Mouse (Mus musculus): ENCODE measurements at regions not wholly inside any gene's neighbourhood (a gene's known extent, or its start where the extent isn't known, plus 50 kb on each side); places are given as distances from the start of the nearest gene placed in this dataset.

- Histone ChIP-seq H3K9ac (no peak overlapping the region), H3K36me3 (no peaks in the 10 kb centered on the region)
- WGBS = 73% methylated on average over 7 of the region's 7 CpGs
Measured at GRCm38 (mm10) chr8:50387189-50387588, 1543.4 kb upstream of the Tenm3 start.

GRCm38 (mm10) chr8:50383697-50384096 is 1539.9 kb upstream of the Tenm3 start:
- ATAC-seq (ENCODE audit: insufficient number of reproducible peaks, insufficient read depth, low FRiP score, low TSS enrichment) = no peak
- 80% methylated on average over 2 of the region's 2 CpGs for WGBS
- H3K36me3 ChIP-seq = no peaks in the 10 kb centered on the region

More at GRCm38 (mm10) chr8:50387189-50387588, 1543.4 kb upstream of the Tenm3 start:
- Histone ChIP-seq H3K27me3 (no peaks in the 10 kb centered on the region), H3K4me3 (no peak overlapping the region), H3K4me2 (replicated peaks) (no peak overlapping the region), H3K27ac (no peak overlapping the region), H3K4me1 (no peaks in the 10 kb centered on the region), H3K9me3 (no peaks in the 10 kb centered on the region)
- ATAC-seq (ENCODE audit: insufficient number of reproducible peaks, insufficient read depth, low FRiP score, low TSS enrichment) = no peak

GRCm38 (mm10) chr8:50379745-50380144 is 1536.0 kb upstream of the Tenm3 start:
- Histone ChIP-seq H3K27ac (0 out of 2 replicates have a peak overlapping the region, but pooled peaks have one; percentile 23), H3K9me3 (no peaks in the 10 kb centered on the region), H3K9ac (no peak overlapping the region), H3K4me3 (no peak overlapping the region), H3K4me2 (replicated peaks) (no peak overlapping the region), H3K4me1 (peaks cover 4% of the 10 kb centered on the region), H3K27me3 (no peaks in the 10 kb centered on the region), H3K36me3 (no peaks in the 10 kb centered on the region)
- WGBS = 41% methylated on average over 4 of the region's 4 CpGs
- ATAC-seq (ENCODE audit: insufficient number of reproducible peaks, insufficient read depth, low FRiP score, low TSS enrichment) = peak; percentile 41; the same call in 1 of the 2 replicates

More at GRCm38 (mm10) chr8:50383697-50384096, 1539.9 kb upstream of the Tenm3 start:
- H3K9ac ChIP-seq = no peak overlapping the region
- no peak overlapping the region for H3K4me2 ChIP-seq (replicated peaks)
- H3K27me3 ChIP-seq = no peaks in the 10 kb centered on the region
- H3K4me3 ChIP-seq = no peak overlapping the region
- no peaks in the 10 kb centered on the region for H3K9me3 ChIP-seq
- H3K27ac ChIP-seq = no peak overlapping the region
- H3K4me1 ChIP-seq = peaks cover 4% of the 10 kb centered on the region

- H3K9me3 ChIP-seq = no peaks in the 10 kb centered on the region
- no peak overlapping the region for H3K27ac ChIP-seq
- no peak overlapping the region for H3K4me3 ChIP-seq
- no peaks in the 10 kb centered on the region for H3K36me3 ChIP-seq
- no peak overlapping the region for H3K4me2 ChIP-seq (replicated peaks)
- ATAC-seq (ENCODE audit: insufficient number of reproducible peaks, insufficient read depth, low FRiP score, low TSS enrichment) = no peak
- no peak overlapping the region for H3K9ac ChIP-seq
- no peaks in the 10 kb centered on the region for H3K4me1 ChIP-seq
- 77% methylated on average over 2 of the region's 2 CpGs for WGBS
- no peaks in the 10 kb centered on the region for H3K27me3 ChIP-seq
Measured at GRCm38 (mm10) chr8:50373790-50374189, 1530.0 kb upstream of the Tenm3 start.

- Histone ChIP-seq H3K9ac (no peak overlapping the region), H3K27me3 (no peaks in the 10 kb centered on the region), H3K36me3 (no peaks in the 10 kb centered on the region), H3K27ac (no peak overlapping the region), H3K9me3 (no peaks in the 10 kb centered on the region), H3K4me1 (no peaks in the 10 kb centered on the region), H3K4me3 (no peak overlapping the region), H3K4me2 (replicated peaks) (no peak overlapping the region)
- WGBS = 77% methylated on average over 3 of the region's 3 CpGs
- ATAC-seq (ENCODE audit: insufficient number of reproducible peaks, insufficient read depth, low FRiP score, low TSS enrichment) = no peak
Measured at GRCm38 (mm10) chr8:50326485-50326884, 1482.7 kb upstream of the Tenm3 start.

GRCm38 (mm10) chr8:50321356-50321963 is 1477.7 kb upstream of the Tenm3 start:
- no peak overlapping the region for H3K27ac ChIP-seq
- no peak overlapping the region for H3K4me3 ChIP-seq
- H3K9me3 ChIP-seq = no peaks in the 10 kb centered on the region
- WGBS = 26% methylated on average over 7 of the region's 7 CpGs
- 0 out of 2 replicates have a peak overlapping the region, but pooled peaks have one; percentile 17 for H3K4me2 ChIP-seq (replicated peaks)
- no peak overlapping the region for H3K9ac ChIP-seq
- no peaks in the 10 kb centered on the region for H3K4me1 ChIP-seq
- no peaks in the 10 kb centered on the region for H3K36me3 ChIP-seq
- ATAC-seq (ENCODE audit: insufficient number of reproducible peaks, insufficient read depth, low FRiP score, low TSS enrichment) = no peak
- H3K27me3 ChIP-seq = no peaks in the 10 kb centered on the region

- no peaks in the 10 kb centered on the region for H3K36me3 ChIP-seq
- H3K27ac ChIP-seq = no peak overlapping the region
- no peak overlapping the region for H3K4me2 ChIP-seq (replicated peaks)
- no peaks in the 10 kb centered on the region for H3K27me3 ChIP-seq
- no peaks in the 10 kb centered on the region for H3K4me1 ChIP-seq
- no peaks in the 10 kb centered on the region for H3K9me3 ChIP-seq
- ATAC-seq (ENCODE audit: insufficient number of reproducible peaks, insufficient read depth, low FRiP score, low TSS enrichment) = no peak
- H3K4me3 ChIP-seq = no peak overlapping the region
- 64% methylated on average over 1 of the region's 1 CpGs for WGBS
- H3K9ac ChIP-seq = no peak overlapping the region
Measured at GRCm38 (mm10) chr8:50316641-50317040, 1472.9 kb upstream of the Tenm3 start.

GRCm38 (mm10) chr8:50310308-50310707 is 1466.6 kb upstream of the Tenm3 start:
- Histone ChIP-seq H3K4me1 (no peaks in the 10 kb centered on the region), H3K4me3 (no peak overlapping the region), H3K9me3 (no peaks in the 10 kb centered on the region), H3K9ac (no peak overlapping the region), H3K4me2 (replicated peaks) (no peak overlapping the region), H3K36me3 (no peaks in the 10 kb centered on the region), H3K27ac (no peak overlapping the region), H3K27me3 (no peaks in the 10 kb centered on the region)
- WGBS = 69% methylated on average over 3 of the region's 3 CpGs
- no peak for ATAC-seq (ENCODE audit: insufficient number of reproducible peaks, insufficient read depth, low FRiP score, low TSS enrichment)

GRCm38 (mm10) chr8:50300316-50300715 is 1456.6 kb upstream of the Tenm3 start:
- Histone ChIP-seq H3K4me1 (no peaks in the 10 kb centered on the region), H3K36me3 (no peaks in the 10 kb centered on the region), H3K9me3 (no peaks in the 10 kb centered on the region), H3K27me3 (no peaks in the 10 kb centered on the region), H3K27ac (no peak overlapping the region), H3K4me3 (no peak overlapping the region), H3K4me2 (replicated peaks) (no peak overlapping the region), H3K9ac (no peak overlapping the region)
- WGBS = 61% methylated on average over 6 of the region's 6 CpGs
- no peak for ATAC-seq (ENCODE audit: insufficient number of reproducible peaks, insufficient read depth, low FRiP score, low TSS enrichment)

GRCm38 (mm10) chr8:50293501-50293900 is 1449.8 kb upstream of the Tenm3 start:
- Histone ChIP-seq H3K9me3 (no peaks in the 10 kb centered on the region), H3K9ac (no peak overlapping the region), H3K27me3 (no peaks in the 10 kb centered on the region), H3K4me3 (no peak overlapping the region), H3K4me2 (replicated peaks) (no peak overlapping the region), H3K36me3 (no peaks in the 10 kb centered on the region), H3K27ac (no peak overlapping the region), H3K4me1 (no peaks in the 10 kb centered on the region)
- WGBS = 3% methylated on average over 4 of the region's 4 CpGs
- ATAC-seq (ENCODE audit: insufficient number of reproducible peaks, insufficient read depth, low FRiP score, low TSS enrichment) = peak; percentile 79

- Histone ChIP-seq H3K4me1 (no peaks in the 10 kb centered on the region), H3K27me3 (no peaks in the 10 kb centered on the region), H3K4me2 (replicated peaks) (no peak overlapping the region), H3K9me3 (no peaks in the 10 kb centered on the region), H3K4me3 (no peak overlapping the region), H3K36me3 (no peaks in the 10 kb centered on the region), H3K9ac (no peak overlapping the region), H3K27ac (no peak overlapping the region)
- ATAC-seq (ENCODE audit: insufficient number of reproducible peaks, insufficient read depth, low FRiP score, low TSS enrichment) = no peak
- 37% methylated on average over 7 of the region's 7 CpGs for WGBS
Measured at GRCm38 (mm10) chr8:50292158-50292557, 1448.4 kb upstream of the Tenm3 start.

GRCm38 (mm10) chr8:50276346-50276745 is 1432.6 kb upstream of the Tenm3 start:
- no peak overlapping the region for H3K9ac ChIP-seq
- no peaks in the 10 kb centered on the region for H3K4me1 ChIP-seq
- no peak overlapping the region for H3K27ac ChIP-seq
- no peak for ATAC-seq (ENCODE audit: insufficient number of reproducible peaks, insufficient read depth, low FRiP score, low TSS enrichment)
- H3K9me3 ChIP-seq = no peaks in the 10 kb centered on the region
- H3K36me3 ChIP-seq = no peaks in the 10 kb centered on the region
- no peak overlapping the region for H3K4me3 ChIP-seq
- 72% methylated on average over 1 of the region's 1 CpGs for WGBS
- no peaks in the 10 kb centered on the region for H3K27me3 ChIP-seq
- H3K4me2 ChIP-seq (replicated peaks) = no peak overlapping the region
